Mouse (Mus musculus) heart, embryonic 16.5 days (tissue): Measurements from ENCODE around the gene Pbrm1. TPM values are rescaled to one million over a fixed set of nuclear protein-coding genes. Genes with fewer than 3 reads are reported as not detected.

Source experiments
- ATAC-seq: fragments of 200-750 bp; cut with Nextera tagmentation; replicated peaks from 2 replicates; pipeline ENCODE4 v1.8.0; 2017; ENCODE audit warnings: moderate number of reproducible peaks; ENCODE audit not compliant: insufficient read depth, low FRiP score; ENCODE audit errors: extremely low read depth
- H3K27ac ChIP-seq: fragments of 300-500 bp; sonication (generic); 2 replicates; pipeline ENCODE4 v1.5.1; 2014; ENCODE audit warnings: mild to moderate bottlenecking, low read length, control low read depth, moderate library complexity
- H3K27me3 ChIP-seq: fragments of 300-500 bp; sonication (generic); 2 replicates; pipeline ENCODE4 v1.6.1; 2014; ENCODE audit warnings: low read length, mixed read lengths; ENCODE audit not compliant: control insufficient read depth, insufficient read depth
- H3K36me3 ChIP-seq: fragments of 300-500 bp; sonication (generic); 2 replicates; pipeline ENCODE4 v1.6.1; 2014; ENCODE audit not compliant: control insufficient read depth, insufficient read depth
- H3K4me1 ChIP-seq: fragments of 300-500 bp; sonication (generic); 2 replicates; pipeline ENCODE4 v1.6.1; 2014; ENCODE audit warnings: low read length, mixed read lengths; ENCODE audit not compliant: control insufficient read depth, insufficient read depth
- H3K4me2 ChIP-seq: fragments of 300-500 bp; sonication (generic); 2 replicates; pipeline ENCODE4 v1.6.1; 2014; ENCODE audit warnings: low read depth, mild to moderate bottlenecking, control low read depth, low read length
- H3K4me3 ChIP-seq: fragments of 300-500 bp; sonication (generic); 2 replicates; pipeline ENCODE4 v1.5.1; 2014; ENCODE audit warnings: mild to moderate bottlenecking, control low read depth, low read length
- H3K9ac ChIP-seq: fragments of 300-500 bp; sonication (generic); 2 replicates; pipeline ENCODE4 v1.6.1; 2014; ENCODE audit warnings: low read length, control low read depth
- H3K9me3 ChIP-seq: fragments of 300-500 bp; sonication (generic); replicated peaks from 2 replicates; pipeline ENCODE4 v1.6.1; 2016; ENCODE audit warnings: low read length; ENCODE audit not compliant: control insufficient read depth
- WGBS: fragments of 180-500 bp; shearing (Covaris S2); extraction: QIAGEN DNeasy Blood & Tissue Kit; methylation state at CpG from one replicate; pipeline ENCODE4 v1.1.7; 2014; 5-methylcytosine and 5-hydroxymethylcytosine counted together
- polyA plus RNA-seq: library from polyadenylated mRNA; unstranded; fragments of >200 nt; fragmentation: Nextera tagmentation; extraction: Ambion mirVana; gene quantifications from 2 replicates; pipeline ENCODE4 v1.2.1, GENCODE M21; 2015

The Pbrm1 gene
- polyA plus RNA-seq, 1 experiment from 2014 or later = 98.3 TPM

DNA sequence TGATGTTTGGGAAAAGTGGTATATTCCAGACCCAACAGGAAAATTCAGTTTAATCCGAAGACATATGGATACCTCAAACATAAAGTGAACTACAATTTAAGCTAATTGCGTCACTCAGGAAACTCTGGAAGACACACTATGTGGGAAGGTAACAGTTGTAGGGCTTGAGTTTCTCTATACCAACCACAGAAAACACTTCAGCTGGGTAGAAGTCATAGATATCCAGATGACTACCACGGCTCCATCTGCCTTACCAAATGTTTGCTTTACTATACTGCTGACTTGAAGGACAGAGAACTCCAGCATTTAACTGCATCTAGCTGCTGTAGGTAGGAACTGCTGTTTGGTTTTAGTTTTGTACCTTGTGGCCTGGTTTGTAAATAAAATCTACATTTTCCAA lies 7.3 kb upstream of the Pbrm1 start:
- no peaks in the 10 kb centered on the region for H3K4me1 ChIP-seq
- 87% methylated on average over 3 of the region's 3 CpGs for WGBS
- H3K36me3 ChIP-seq = peaks cover 55% of the 10 kb centered on the region
- ATAC-seq = no peak
- H3K9ac ChIP-seq = no peak overlapping the region
- H3K4me3 ChIP-seq = no peak overlapping the region
- no peaks in the 10 kb centered on the region for H3K9me3 ChIP-seq
- no peak overlapping the region for H3K4me2 ChIP-seq
- no peaks in the 10 kb centered on the region for H3K27me3 ChIP-seq
- H3K27ac ChIP-seq = no peak overlapping the region

DNA sequence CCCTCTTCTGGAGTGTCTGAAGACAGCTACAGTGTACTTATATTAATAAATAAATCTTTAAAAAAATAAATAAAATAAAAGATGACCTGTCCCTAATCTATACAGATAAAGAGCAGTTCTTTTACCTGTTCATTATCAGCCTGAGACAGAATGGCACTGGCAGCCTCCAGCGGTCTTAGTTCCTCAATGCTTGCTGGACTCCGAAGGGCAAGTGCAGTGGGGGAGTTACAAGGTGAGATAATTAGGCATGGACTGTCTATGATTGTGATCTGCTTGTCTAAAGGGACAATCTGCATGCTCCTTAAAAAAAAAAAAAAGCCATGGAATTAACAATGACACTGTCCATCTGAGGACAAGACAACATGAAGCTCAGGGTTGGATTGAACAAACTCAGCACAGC lies 5.0 kb upstream of the Pbrm1 start:
- 97% methylated on average over 2 of the region's 2 CpGs for WGBS
- peaks cover 9% of the 10 kb centered on the region for H3K4me1 ChIP-seq
- ATAC-seq = no peak
- H3K36me3 ChIP-seq = peaks cover 63% of the 10 kb centered on the region
- H3K9me3 ChIP-seq = no peaks in the 10 kb centered on the region
- no peak overlapping the region for H3K4me3 ChIP-seq
- no peak overlapping the region for H3K27ac ChIP-seq
- H3K9ac ChIP-seq = no peak overlapping the region
- no peak overlapping the region for H3K4me2 ChIP-seq
- H3K27me3 ChIP-seq = no peaks in the 10 kb centered on the region

- 46% methylated on average over 1 of the region's 1 CpGs for WGBS
- no peak for ATAC-seq
- peaks cover 56% of the 10 kb centered on the region for H3K36me3 ChIP-seq
Observed at GRCm38 (mm10) chr14:31016063-31016462, 2.9 kb upstream of the Pbrm1 start.

DNA sequence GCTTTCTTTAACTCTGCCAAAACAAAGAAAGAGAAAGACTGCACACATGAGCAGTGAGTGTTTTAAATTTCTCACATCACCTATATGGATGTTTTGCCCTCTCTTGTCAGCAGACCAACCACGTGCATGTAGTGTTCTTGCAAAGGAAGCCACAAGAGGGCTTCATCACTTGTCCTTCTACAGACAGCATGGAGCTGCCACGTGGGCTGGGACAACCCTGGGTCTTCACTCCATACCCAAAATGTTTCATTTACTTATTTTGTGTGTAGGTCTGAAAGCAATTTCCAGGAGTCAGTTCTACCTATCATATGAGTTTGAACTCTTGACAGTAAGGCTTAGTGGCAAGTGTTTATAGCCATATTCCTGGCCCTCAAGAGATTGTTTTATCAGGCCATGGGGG lies 1.1 kb upstream of the Pbrm1 start:
- peak overlapping the region; percentile 92 for H3K4me3 ChIP-seq
- H3K27me3 ChIP-seq = no peaks in the 10 kb centered on the region
- H3K4me2 ChIP-seq = peak overlapping the region; percentile 93
- no peaks in the 10 kb centered on the region for H3K9me3 ChIP-seq
- H3K4me1 ChIP-seq = peaks cover 16% of the 10 kb centered on the region
- 2% methylated on average over 2 of the region's 2 CpGs for WGBS
- H3K36me3 ChIP-seq = peaks cover 46% of the 10 kb centered on the region
- H3K9ac ChIP-seq = peak overlapping the region; percentile 94
- H3K27ac ChIP-seq = no peak overlapping the region; the same call in 1 of the 2 replicates
- ATAC-seq = no peak

More at GRCm38 (mm10) chr14:31016063-31016462, 2.9 kb upstream of the Pbrm1 start:
- Histone ChIP-seq H3K27ac (no peak overlapping the region), H3K4me2 (no peak overlapping the region), H3K9ac (no peak overlapping the region), H3K9me3 (no peaks in the 10 kb centered on the region), H3K4me1 (peaks cover 16% of the 10 kb centered on the region), H3K4me3 (no peak overlapping the region), H3K27me3 (no peaks in the 10 kb centered on the region)

DNA sequence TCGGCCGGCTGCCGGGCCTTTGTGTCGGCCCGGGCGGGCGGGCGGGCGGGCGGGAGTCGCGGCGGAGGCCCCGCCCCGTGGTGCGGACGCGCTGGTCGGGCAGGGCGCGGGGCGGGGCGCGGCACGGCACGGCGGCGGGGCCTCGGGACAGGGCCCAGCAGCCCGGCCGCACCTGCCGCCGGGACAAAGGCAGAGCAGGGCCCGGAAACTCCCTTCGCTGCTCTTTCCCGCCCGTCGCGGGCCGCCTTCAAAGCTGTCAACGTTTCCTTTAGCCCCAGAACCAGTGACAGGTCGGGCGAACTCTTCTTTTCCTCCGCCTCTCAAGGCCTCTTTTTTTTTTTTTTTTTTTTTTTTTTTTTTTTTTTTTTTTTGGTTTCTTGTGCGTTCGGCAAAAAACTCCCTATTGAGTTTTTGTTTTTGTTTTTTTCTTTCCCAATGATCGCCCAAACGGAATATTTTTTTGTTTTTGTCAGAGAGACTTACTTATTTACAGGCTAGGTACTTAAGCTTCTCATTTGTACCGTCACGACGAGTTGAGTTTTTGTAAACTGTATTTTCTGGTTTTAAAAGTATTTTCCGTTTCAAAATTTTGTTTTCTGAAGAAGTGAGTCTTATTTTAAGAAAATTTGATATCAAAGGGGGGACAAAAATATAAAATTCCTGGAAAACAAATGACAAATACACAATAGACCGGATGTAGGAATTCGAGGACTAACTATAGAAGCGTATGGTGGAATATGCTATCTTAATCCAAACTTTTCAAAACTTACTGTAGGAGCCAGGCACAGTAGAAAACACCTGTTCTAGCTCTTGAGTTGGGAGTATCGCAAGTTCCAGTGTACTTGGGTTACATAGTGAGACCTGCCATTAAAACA lies 630 bp downstream of the Pbrm1 start:
- ATAC-seq = peak; percentile 95
- H3K9me3 ChIP-seq = no peaks in the 10 kb centered on the region
- H3K36me3 ChIP-seq = peaks cover 39% of the 10 kb centered on the region
- H3K27me3 ChIP-seq = no peaks in the 10 kb centered on the region
- peak overlapping the region; percentile 92 for H3K4me3 ChIP-seq
- H3K9ac ChIP-seq = peak overlapping the region; percentile 94
- H3K4me2 ChIP-seq = peak overlapping the region; percentile 74
- WGBS = 3% methylated on average over 37 of the region's 56 CpGs
- H3K4me1 ChIP-seq = peaks cover 16% of the 10 kb centered on the region
- peak overlapping the region; percentile 99 for H3K27ac ChIP-seq

DNA sequence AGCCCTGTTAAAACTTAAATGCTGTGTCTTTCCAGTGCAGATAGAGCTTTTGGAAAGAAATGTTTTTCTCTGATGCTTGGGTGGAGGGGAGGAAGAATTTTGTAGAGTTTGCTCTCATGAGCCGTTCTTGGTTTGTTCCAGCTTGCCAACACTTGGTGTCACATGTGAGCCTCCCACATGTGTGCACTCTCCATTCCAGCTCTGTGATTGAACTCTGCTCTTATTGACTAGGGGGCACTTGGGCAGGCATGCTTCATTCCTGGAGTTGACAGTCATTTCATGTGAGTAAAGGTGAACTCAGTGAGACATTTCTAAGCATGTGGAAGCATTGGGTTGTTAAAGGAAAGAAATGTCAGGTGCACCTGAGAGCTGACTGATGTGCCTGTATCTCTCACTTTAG lies 3.6 kb downstream of the Pbrm1 start:
- H3K36me3 ChIP-seq = peaks cover 35% of the 10 kb centered on the region
- no peak for ATAC-seq

DNA sequence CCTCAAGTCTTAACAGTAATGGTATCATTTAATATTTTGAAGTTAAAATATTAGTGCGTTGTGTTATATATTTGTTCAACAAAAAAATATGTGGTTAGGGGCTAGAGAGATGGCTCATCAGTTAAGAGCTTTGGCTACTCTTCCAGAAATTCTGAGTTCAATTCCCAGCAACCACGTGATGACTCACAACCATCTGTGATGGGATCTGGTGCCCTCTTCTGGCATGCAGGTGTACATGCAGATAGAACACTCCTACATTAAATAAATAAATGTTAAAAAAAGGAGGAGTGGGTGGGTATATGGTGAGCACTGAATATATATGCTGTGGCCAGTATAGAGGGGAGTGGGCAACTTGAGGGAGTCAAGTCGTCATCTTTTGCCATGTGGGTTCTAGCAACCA lies 6.8 kb downstream of the Pbrm1 start:
- Histone ChIP-seq H3K9me3 (no peaks in the 10 kb centered on the region), H3K4me3 (no peak overlapping the region), H3K27me3 (no peaks in the 10 kb centered on the region), H3K27ac (no peak overlapping the region), H3K4me2 (no peak overlapping the region), H3K4me1 (peaks cover under 1% of the 10 kb centered on the region; the same call in 1 of the 2 replicates), H3K9ac (no peak overlapping the region), H3K36me3 (peaks cover 45% of the 10 kb centered on the region)
- ATAC-seq = no peak
- WGBS = 86% methylated on average over 3 of the region's 3 CpGs

More for the DNA sequence above, 3.6 kb downstream of the Pbrm1 start:
- no peak overlapping the region for H3K27ac ChIP-seq
- no peak overlapping the region for H3K9ac ChIP-seq
- peaks cover 13% of the 10 kb centered on the region for H3K4me1 ChIP-seq
- H3K4me3 ChIP-seq = no peak overlapping the region
- no peak overlapping the region for H3K4me2 ChIP-seq
- no peaks in the 10 kb centered on the region for H3K9me3 ChIP-seq
- 19% methylated on average over 1 of the region's 1 CpGs for WGBS
- no peaks in the 10 kb centered on the region for H3K27me3 ChIP-seq

DNA sequence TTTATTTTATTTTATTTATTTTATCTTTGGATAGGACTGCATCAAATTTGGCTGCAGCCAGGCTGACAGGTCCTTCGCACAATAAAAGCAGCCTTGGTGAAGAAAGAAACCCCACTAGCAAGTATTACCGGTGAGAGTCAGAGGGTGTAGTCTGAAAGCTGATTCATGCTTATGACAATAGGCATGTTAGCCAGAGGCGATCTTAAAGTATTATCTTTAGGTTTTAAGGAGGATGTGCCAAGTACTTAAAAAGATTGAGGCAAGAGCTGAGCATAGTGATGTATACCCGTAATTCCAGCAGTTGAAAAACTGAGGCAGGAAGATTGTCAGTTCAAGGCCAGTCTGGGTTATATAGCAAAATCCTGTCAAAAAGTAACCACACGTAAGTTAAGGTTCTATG lies 26.4 kb downstream of the Pbrm1 start:
- no peaks in the 10 kb centered on the region for H3K4me1 ChIP-seq
- ATAC-seq = no peak
- no peak overlapping the region for H3K4me3 ChIP-seq
- H3K4me2 ChIP-seq = no peak overlapping the region
- H3K27me3 ChIP-seq = no peaks in the 10 kb centered on the region
- peaks cover 45% of the 10 kb centered on the region for H3K36me3 ChIP-seq
- no peak overlapping the region for H3K9ac ChIP-seq
- WGBS = 92% methylated on average over 5 of the region's 5 CpGs
- no peak overlapping the region for H3K27ac ChIP-seq
- H3K9me3 ChIP-seq = no peaks in the 10 kb centered on the region

DNA sequence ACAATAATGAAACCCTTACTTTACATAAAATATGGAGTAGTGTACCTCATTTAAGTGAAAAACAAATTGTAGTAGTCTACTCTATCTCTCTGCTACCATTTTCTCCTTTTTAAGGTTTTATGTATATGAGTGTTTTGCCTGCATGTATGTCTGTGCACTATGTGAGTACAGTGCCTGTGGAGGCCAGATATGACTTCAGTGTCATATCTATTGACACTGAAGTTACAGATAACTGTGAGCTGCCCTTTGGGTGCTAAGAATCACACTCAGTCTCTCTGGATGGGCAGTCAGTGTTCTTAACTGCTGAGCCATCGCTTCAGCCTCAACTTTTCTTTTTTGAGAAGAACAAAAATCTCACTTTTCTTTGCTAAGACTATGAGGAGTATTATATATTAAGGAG lies 26.9 kb downstream of the Pbrm1 start:
- WGBS = 86% methylated on average over 1 of the region's 1 CpGs
- Histone ChIP-seq H3K4me2 (no peak overlapping the region), H3K36me3 (peaks cover 50% of the 10 kb centered on the region), H3K4me3 (no peak overlapping the region), H3K27ac (no peak overlapping the region), H3K27me3 (no peaks in the 10 kb centered on the region), H3K4me1 (no peaks in the 10 kb centered on the region), H3K9ac (no peak overlapping the region), H3K9me3 (no peaks in the 10 kb centered on the region)
- ATAC-seq = no peak
